Mouse (Mus musculus) hindbrain, embryonic 10.5 days (tissue): ENCODE results near the gene Gm8947. TPM values are rescaled to one million over a fixed set of nuclear protein-coding genes. Genes with fewer than 3 reads are reported as not detected.
"Not testable (repeated sequence)": the region's sequence is repeated elsewhere in the genome, so short reads cannot be mapped to it uniquely, and the experiment has no call there.

ENCODE experiments used
- DNase-seq: peaks from one replicate; pipeline ENCODE4 v3.0.0-alpha.2; 2017; ENCODE audit warnings: low spot score
- H3K27ac ChIP-seq: fragments of 300-500 bp; sonication (generic); 2 replicates; pipeline ENCODE4 v1.5.1; 2016; ENCODE audit warnings: mild to moderate bottlenecking, moderate library complexity
- H3K27me3 ChIP-seq: fragments of 300-500 bp; sonication (generic); 2 replicates; pipeline ENCODE4 v1.6.1; 2016; ENCODE audit warnings: mild to moderate bottlenecking; ENCODE audit not compliant: poor library complexity, insufficient read depth, severe bottlenecking
- H3K36me3 ChIP-seq: fragments of 300-500 bp; sonication (generic); 2 replicates; pipeline ENCODE4 v1.6.1; 2016; ENCODE audit warnings: mild to moderate bottlenecking, moderate library complexity
- H3K4me1 ChIP-seq: fragments of 300-500 bp; sonication (generic); replicated peaks from 2 replicates; pipeline ENCODE4 v1.6.1; 2016; ENCODE audit warnings: mild to moderate bottlenecking
- H3K4me3 ChIP-seq: fragments of 300-500 bp; sonication (generic); 2 replicates; pipeline ENCODE4 v1.5.1; 2016; ENCODE audit warnings: mild to moderate bottlenecking, moderate library complexity
- H3K9me3 ChIP-seq: fragments of 300-500 bp; sonication (generic); 2 replicates; pipeline ENCODE4 v1.6.1; 2016; ENCODE audit warnings: mild to moderate bottlenecking, moderate library complexity
- WGBS: fragments of 180-500 bp; shearing (Covaris S2); methylation state at CpG from one replicate; pipeline ENCODE4 v1.1.7; 2016; 5-methylcytosine and 5-hydroxymethylcytosine counted together
- polyA plus RNA-seq: library from polyadenylated mRNA; unstranded; fragments of >200 nt; fragmentation: Nextera tagmentation; extraction: Ambion mirVana; gene quantifications from 2 replicates; pipeline ENCODE4 v1.2.1, GENCODE M21; 2016

Gm8947 gene
- polyA plus RNA-seq: 0.10 and 0.25 TPM in 2 replicates

DNA sequence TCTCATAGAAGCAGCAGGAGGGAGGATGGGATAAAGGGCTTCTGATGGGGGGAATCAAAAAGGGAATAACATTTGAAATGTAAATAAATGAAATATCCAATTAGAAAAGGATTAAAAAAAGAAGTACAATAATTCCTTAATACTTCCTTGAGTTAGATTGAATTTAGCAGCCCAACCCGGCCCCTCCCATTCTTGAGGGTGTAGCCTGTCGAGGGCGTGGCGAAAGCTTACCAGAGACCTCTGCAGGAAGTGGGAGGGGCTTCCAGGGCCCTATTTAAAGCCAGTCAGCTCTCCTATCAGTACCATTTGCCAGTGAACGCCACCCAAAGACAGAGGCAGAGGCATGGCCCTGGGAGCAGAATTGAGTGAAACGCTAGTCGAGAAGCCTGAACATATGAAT, at the start of gene Gm8947:
Gene Gm8947 (plus strand): TSS at position 302 of the 400 bp plus-strand sequence.
- not testable (repeated sequence) for H3K27ac ChIP-seq, DNase-seq, H3K9me3 ChIP-seq, H3K27me3 ChIP-seq, H3K36me3 ChIP-seq, H3K4me1 ChIP-seq, H3K4me3 ChIP-seq
- 92% methylated on average over 2 of the region's 7 CpGs for WGBS

DNA sequence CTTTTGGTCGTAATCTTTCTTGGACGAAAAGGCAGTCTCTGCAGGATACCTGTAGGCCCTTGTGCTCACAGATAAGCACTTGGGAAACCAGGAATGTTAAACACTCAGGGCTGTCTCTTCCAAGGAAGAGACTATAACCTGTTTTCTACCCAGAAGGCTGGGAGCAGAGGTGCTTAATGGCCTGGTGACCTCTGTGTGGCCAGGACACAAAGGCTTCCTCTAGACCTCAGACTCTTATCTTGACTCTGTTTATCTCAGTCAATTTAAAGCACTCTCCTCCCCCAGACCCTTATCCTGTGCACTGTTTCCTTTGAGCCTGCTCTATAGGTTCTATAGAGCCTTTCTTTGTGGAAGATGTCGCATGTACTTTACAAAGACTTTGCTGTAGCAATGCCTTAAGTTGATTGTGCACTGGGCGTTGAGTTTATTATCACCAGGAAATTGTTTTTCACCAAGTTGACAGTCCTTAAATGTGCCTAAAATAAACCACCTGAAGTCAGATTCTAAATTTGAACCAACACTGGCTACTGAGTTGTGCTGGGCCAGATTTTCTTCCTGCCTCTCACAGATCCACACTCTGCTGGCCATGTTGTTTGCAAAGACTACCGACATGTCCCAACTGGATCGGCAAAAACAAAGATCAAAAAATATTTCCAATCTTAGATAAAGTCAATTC, 47.6 kb upstream of the Gm8947 start:
- Histone ChIP-seq H3K4me1 (no peaks in the 10 kb centered on the region), H3K27ac (no peak overlapping the region), H3K9me3 (no peaks in the 10 kb centered on the region), H3K36me3 (no peaks in the 10 kb centered on the region), H3K4me3 (no peak overlapping the region), H3K27me3 (no peaks in the 10 kb centered on the region)
- 83% methylated on average over 6 of the region's 6 CpGs for WGBS
- no peak for DNase-seq

DNA sequence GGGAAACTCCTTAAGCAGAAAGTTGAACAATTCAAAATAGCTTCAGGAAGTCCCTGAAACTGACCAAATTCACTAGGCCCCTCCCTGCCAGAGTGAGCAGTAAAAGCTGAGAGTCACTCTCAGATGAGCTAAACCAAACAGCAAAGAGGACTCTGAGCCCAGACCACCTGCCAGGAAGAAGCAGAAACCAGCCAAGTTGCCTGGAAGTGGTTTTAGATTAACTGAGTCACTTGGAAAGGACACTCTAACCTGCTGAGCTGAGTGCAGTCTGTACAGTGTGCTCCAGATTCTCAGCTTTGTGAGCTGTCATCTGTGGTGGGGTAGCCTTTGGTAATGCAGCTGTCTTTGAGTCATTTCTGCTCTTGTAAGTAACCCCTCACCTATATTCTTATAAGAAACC, 44.4 kb upstream of the Gm8947 start:
- no peak overlapping the region for H3K27ac ChIP-seq
- no peak for DNase-seq
- H3K4me3 ChIP-seq: no peak overlapping the region
- H3K36me3 ChIP-seq: no peaks in the 10 kb centered on the region
- H3K4me1 ChIP-seq: no peaks in the 10 kb centered on the region
- no peaks in the 10 kb centered on the region for H3K27me3 ChIP-seq
- no peaks in the 10 kb centered on the region for H3K9me3 ChIP-seq

DNA sequence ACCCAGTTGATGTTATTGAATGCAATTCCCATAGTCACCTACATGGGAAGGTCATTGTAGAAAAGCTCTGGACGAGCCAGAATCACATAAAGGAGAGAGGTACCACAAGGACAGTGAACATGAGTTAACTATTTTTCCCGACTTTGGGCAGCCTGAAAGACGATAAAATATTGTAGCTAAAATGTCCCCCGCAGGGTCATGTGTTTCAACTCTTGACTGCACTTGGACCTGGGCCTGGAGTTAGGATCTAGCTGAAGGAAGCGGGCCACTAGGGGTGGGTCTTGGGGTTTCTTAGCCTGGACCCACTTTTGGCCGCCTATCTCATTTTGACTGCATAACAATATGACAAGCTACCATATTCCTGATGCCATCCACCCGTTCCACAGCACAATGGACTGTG, 42.0 kb upstream of the Gm8947 start:
- no peak overlapping the region for H3K4me3 ChIP-seq
- no peaks in the 10 kb centered on the region for H3K9me3 ChIP-seq
- WGBS: 92% methylated on average over 7 of the region's 7 CpGs

GRCm38 (mm10) chr1:151151089-151151488, 41.1 kb upstream of the Gm8947 start:
- H3K4me1 ChIP-seq: no peaks in the 10 kb centered on the region
- no peak overlapping the region for H3K4me3 ChIP-seq
- H3K27ac ChIP-seq: no peak overlapping the region
- 62% methylated on average over 2 of the region's 2 CpGs for WGBS
- no peaks in the 10 kb centered on the region for H3K27me3 ChIP-seq
- DNase-seq: no peak
- no peaks in the 10 kb centered on the region for H3K9me3 ChIP-seq
- H3K36me3 ChIP-seq: no peaks in the 10 kb centered on the region

More for the DNA sequence above, 42.0 kb upstream of the Gm8947 start:
- H3K36me3 ChIP-seq: no peaks in the 10 kb centered on the region
- no peaks in the 10 kb centered on the region for H3K27me3 ChIP-seq
- DNase-seq: no peak
- H3K27ac ChIP-seq: no peak overlapping the region
- no peaks in the 10 kb centered on the region for H3K4me1 ChIP-seq

- no peak overlapping the region for H3K27ac ChIP-seq
- H3K36me3 ChIP-seq: no peaks in the 10 kb centered on the region
- WGBS: 95% methylated on average over 6 of the region's 6 CpGs
- no peaks in the 10 kb centered on the region for H3K27me3 ChIP-seq
- DNase-seq: no peak
- H3K4me3 ChIP-seq: no peak overlapping the region
- H3K4me1 ChIP-seq: 0 out of 2 replicates have a peak, but pooled peaks cover 3% of the 10 kb centered on the region
- H3K9me3 ChIP-seq: no peaks in the 10 kb centered on the region
These were observed 39.0 kb upstream of the Gm8947 start for GRCm38 (mm10) chr1:151153056-151153652.

DNA sequence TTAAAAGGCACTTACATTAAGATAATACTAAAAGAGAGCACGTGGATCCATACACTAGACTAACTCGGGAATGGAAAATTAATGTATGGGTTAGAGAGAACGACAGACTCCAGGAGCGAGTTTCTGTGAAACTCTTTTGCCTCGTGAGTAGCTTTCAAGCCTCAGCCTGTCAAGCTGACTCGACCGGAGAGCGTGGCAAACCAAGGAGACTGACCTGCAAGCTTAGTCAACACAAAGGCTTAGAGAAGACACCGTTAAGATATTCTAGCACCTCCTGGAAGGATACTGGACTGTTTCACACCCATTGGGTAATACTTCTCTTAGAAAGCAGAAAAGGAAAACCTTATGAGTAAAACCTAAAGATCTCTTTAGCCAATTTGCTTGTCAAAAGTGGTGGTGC, 38.0 kb upstream of the Gm8947 start:
- not testable (repeated sequence) for DNase-seq, H3K27ac ChIP-seq, H3K4me1 ChIP-seq, H3K4me3 ChIP-seq, H3K36me3 ChIP-seq, H3K9me3 ChIP-seq, H3K27me3 ChIP-seq
- WGBS: 93% methylated on average over 9 of the region's 9 CpGs

DNA sequence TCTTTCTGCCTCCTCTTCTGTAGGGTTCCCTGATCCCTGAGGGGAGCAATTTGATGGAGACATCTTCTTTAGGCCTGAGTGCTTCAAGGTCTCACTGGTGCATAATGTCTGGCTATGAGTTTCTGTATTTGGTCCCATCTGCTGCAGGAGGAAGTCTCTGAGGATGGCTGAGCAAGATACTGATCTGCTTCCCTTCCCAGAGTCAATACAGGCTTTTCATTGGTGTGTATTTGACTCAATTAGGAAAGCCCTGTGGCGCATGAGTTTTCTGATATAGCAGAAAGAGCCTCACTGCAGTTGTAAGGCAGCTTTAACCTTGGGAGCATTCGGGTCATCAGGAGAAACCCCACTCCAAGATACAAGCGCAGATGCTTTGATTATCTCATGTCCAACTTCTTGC, 36.0 kb upstream of the Gm8947 start:
- no peaks in the 10 kb centered on the region for H3K9me3 ChIP-seq
- no peak for DNase-seq
- H3K4me3 ChIP-seq: no peak overlapping the region
- peaks cover 7% of the 10 kb centered on the region; the same call in 1 of the 2 replicates for H3K4me1 ChIP-seq
- 89% methylated on average over 3 of the region's 3 CpGs for WGBS
- H3K36me3 ChIP-seq: no peaks in the 10 kb centered on the region
- 0 out of 2 replicates have a peak, but pooled peaks cover 5% of the 10 kb centered on the region for H3K27me3 ChIP-seq
- no peak overlapping the region for H3K27ac ChIP-seq

- Histone ChIP-seq H3K36me3 (no peaks in the 10 kb centered on the region), H3K9me3 (no peaks in the 10 kb centered on the region), H3K4me3 (no peak overlapping the region), H3K27me3 (0 out of 2 replicates have a peak, but pooled peaks cover 5% of the 10 kb centered on the region), H3K4me1 (peaks cover 7% of the 10 kb centered on the region; the same call in 1 of the 2 replicates), H3K27ac (no peak overlapping the region)
- 88% methylated on average over 7 of the region's 7 CpGs for WGBS
- DNase-seq: no peak
These were observed 35.2 kb upstream of the Gm8947 start for GRCm38 (mm10) chr1:151156777-151157632.

DNA sequence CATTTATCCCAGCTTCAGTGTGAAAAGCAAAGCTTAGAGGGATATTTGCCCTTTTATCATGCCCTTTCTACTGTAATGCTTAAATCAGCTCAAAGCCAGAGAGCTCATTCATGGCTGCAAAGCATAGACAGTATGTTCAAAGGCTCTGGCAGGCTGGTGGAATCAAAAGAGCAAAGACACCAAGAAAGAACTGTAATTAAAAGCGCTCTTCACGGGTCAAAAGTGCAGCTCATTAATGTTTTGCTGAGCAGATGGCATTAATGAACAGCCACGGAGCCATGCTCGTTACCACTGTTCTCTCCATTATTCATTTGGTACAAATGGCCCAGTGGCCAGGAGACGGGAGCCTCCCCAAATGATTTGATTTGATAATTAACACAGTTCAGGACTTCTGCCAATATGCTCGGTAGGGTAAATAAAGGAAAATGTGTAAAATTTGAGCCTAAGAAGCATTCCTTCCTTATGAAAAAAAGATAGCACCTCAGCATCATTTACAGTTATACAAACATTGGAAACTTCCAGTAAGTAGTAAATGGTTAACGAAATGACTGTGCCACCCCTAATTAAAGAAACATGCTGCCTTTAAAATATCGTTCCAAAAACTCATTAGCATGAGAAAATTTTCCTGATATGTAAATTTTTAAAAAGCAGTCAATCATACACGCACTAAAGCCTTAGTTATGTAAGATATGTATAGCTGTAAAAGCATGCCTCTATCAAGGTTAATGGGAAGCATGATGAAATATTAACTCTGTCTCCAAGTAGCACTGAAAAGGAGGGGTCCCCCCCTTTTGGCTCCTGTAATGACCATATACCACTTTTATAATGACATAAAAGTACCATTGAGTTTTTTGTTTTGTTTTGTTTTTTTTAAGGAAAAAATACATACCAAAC, 34.0 kb upstream of the Gm8947 start:
- 0 out of 2 replicates have a peak, but pooled peaks cover 5% of the 10 kb centered on the region for H3K27me3 ChIP-seq
- H3K9me3 ChIP-seq: no peaks in the 10 kb centered on the region
- H3K27ac ChIP-seq: no peak overlapping the region
- DNase-seq: no peak
- 75% methylated on average over 9 of the region's 9 CpGs for WGBS
- H3K36me3 ChIP-seq: no peaks in the 10 kb centered on the region
- no peak overlapping the region for H3K4me3 ChIP-seq
- peaks cover 7% of the 10 kb centered on the region; the same call in 1 of the 2 replicates for H3K4me1 ChIP-seq

GRCm38 (mm10) chr1:151158857-151159510, 33.2 kb upstream of the Gm8947 start:
- H3K4me1 ChIP-seq: peaks cover 7% of the 10 kb centered on the region; the same call in 1 of the 2 replicates
- no peak for DNase-seq
- no peaks in the 10 kb centered on the region for H3K36me3 ChIP-seq
- H3K4me3 ChIP-seq: no peak overlapping the region
- WGBS: 87% methylated on average over 2 of the region's 2 CpGs
- no peaks in the 10 kb centered on the region for H3K9me3 ChIP-seq
- 0 out of 2 replicates have a peak, but pooled peaks cover 5% of the 10 kb centered on the region for H3K27me3 ChIP-seq
- no peak overlapping the region for H3K27ac ChIP-seq

- no peak overlapping the region for H3K27ac ChIP-seq
- DNase-seq: no peak
- no peak overlapping the region for H3K4me3 ChIP-seq
- no peaks in the 10 kb centered on the region for H3K36me3 ChIP-seq
- H3K27me3 ChIP-seq: no peaks in the 10 kb centered on the region
- H3K9me3 ChIP-seq: no peaks in the 10 kb centered on the region
- H3K4me1 ChIP-seq: peaks cover 19% of the 10 kb centered on the region
- 61% methylated on average over 8 of the region's 8 CpGs for WGBS
These were observed 26.1 kb upstream of the Gm8947 start for GRCm38 (mm10) chr1:151166031-151166430.
